Mouse (Mus musculus) G1E (cell line): ENCODE data around the gene Klf13.

Experiments
- CTCF ChIP-seq: IDR thresholded peaks from 2 replicates; pipeline ENCODE4 v1.5.1; 2012; ENCODE audit warnings: low read depth, low read length, inconsistent platforms, mixed read lengths
- GATA1 ChIP-seq: IDR thresholded peaks from 2 replicates; pipeline ENCODE4 v1.6.1; 2012; ENCODE audit warnings: borderline replicate concordance, low read length, inconsistent platforms, mixed read lengths
- TAL1 ChIP-seq: conservative IDR thresholded peaks from 2 replicates; pipeline ENCODE4 v1.6.1; 2012; ENCODE audit warnings: low read depth, low read length, inconsistent platforms, mixed read lengths

DNA sequence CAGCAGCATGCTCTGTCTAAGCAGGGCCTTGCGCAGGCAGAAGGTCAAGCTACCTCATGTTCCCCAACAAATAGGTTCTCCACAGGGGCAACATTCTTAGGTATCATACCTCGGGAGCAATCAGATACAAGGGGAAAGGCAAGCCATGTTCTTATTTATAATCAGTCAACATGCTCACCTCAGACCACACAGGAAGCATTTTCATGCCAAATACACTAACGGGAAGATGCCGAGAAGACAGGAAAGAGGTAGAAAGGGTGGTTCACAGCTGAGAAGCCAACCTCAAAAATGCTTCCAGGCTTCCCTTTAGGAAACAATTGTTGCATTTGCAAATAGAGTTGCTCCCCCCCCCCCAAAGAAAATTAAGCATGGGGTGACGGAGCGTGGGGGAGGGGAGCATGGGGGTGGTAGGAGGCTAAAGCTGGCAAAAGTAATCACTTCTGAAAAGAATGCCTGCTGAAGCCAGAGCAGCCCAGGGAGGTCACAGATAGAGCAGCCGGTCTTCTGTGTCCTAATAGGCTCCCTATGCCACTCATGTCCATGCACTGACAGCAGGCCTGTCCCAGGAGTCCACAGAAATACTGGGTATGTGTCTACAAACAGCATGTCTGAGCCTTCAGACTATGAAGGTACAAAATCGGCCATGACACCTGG, 16.7 kb downstream of the Klf13 start:
- TF ChIP-seq CTCF (no peak), GATA1 (no peak), TAL1 (no peak)
